Mouse (Mus musculus) left cerebral cortex, postnatal 10 days (tissue): ENCODE measurements around the gene Haus5. TPM values are rescaled to one million over a fixed set of nuclear protein-coding genes. Genes with fewer than 3 reads are reported as not detected.

Experiments used
- total RNA-seq, 2 experiments: library from RNA; stranded (reverse); gene quantifications; 2 replicates each; pipeline ENCODE4 v1.2.3; 2021

The Haus5 gene
- total RNA-seq, 2 experiments from 2014 or later: 7.1 to 7.3 TPM

Other genes with a start within 250 kb of the Haus5 start
- gene Hcst, start 245.1 kb downstream of the Haus5 start, total RNA-seq: 1 to 10 TPM in 1 of 2 experiments, not detected in 1; 1.1 TPM
- 1 to 10 TPM; 2.7 to 3.6 TPM for gene Nfkbid, start 243.3 kb downstream of the Haus5 start, total RNA-seq
- 100 to 1,000 TPM; 937 to 959 TPM for gene Aplp1, start 219.5 kb downstream of the Haus5 start, total RNA-seq
- gene Kirrel2, start 207.3 kb downstream of the Haus5 start, total RNA-seq: 1 to 10 TPM; 1.2 to 4.9 TPM
- gene Nphs1, start 206.7 kb downstream of the Haus5 start, total RNA-seq: under 1 TPM; 0.26 to 0.32 TPM
- gene Prodh2, start 171.4 kb downstream of the Haus5 start, total RNA-seq: under 1 TPM in 1 of 2 experiments, not detected in 1; 0.67 TPM
- 100 to 1,000 TPM; 259 to 264 TPM for gene Arhgap33, start 129.9 kb downstream of the Haus5 start, total RNA-seq
- gene Hspb6, start 112.8 kb downstream of the Haus5 start, total RNA-seq: 1 to 10 TPM; 6.4 to 7.3 TPM
- 1 to 10 TPM; 2.9 to 3.4 TPM for gene Proser3, start 112.7 kb downstream of the Haus5 start, total RNA-seq
- 10 to 100 TPM; 24.3 to 26.4 TPM for gene Lin37, start 105.2 kb downstream of the Haus5 start, total RNA-seq
- 10 to 100 TPM; 50.1 to 56.1 TPM for gene U2af1l4, start 101.7 kb downstream of the Haus5 start, total RNA-seq
- 1 to 10 TPM; 4.2 TPM for gene Gm49396, start 101.7 kb downstream of the Haus5 start, total RNA-seq
- 10 to 100 TPM; 79.1 to 82.8 TPM for gene Psenen, start 101.4 kb downstream of the Haus5 start, total RNA-seq
- gene Igflr1, start 99.6 kb downstream of the Haus5 start, total RNA-seq: 1 to 10 TPM; 1.5 to 1.8 TPM
- 10 to 100 TPM; 54.1 to 56.9 TPM for gene Kmt2b, start 76.3 kb downstream of the Haus5 start, total RNA-seq
- gene Zbtb32, start 66.1 kb downstream of the Haus5 start, total RNA-seq: not detected
- gene Upk1a, start 52.1 kb downstream of the Haus5 start, total RNA-seq: under 1 TPM in 1 of 2 experiments, not detected in 1; 0.32 TPM
- 100 to 1,000 TPM; 736 to 789 TPM for gene Cox6b1, start 38.8 kb downstream of the Haus5 start, total RNA-seq
- gene Etv2, start 29.1 kb downstream of the Haus5 start, total RNA-seq: not detected
- gene Rbm42, start 14.7 kb downstream of the Haus5 start, total RNA-seq: 10 to 100 TPM; 68.0 to 72.2 TPM
- gene Pmis2, start 6.6 kb upstream of the Haus5 start, total RNA-seq: not detected
- not detected for gene 2200002J24Rik, start 33.9 kb upstream of the Haus5 start, total RNA-seq
- 1 to 10 TPM; 2.5 to 3.2 TPM for gene Atp4a, start 47.2 kb upstream of the Haus5 start, total RNA-seq
- gene Tmem147, start 64.5 kb upstream of the Haus5 start, total RNA-seq: 100 to 1,000 TPM; 136 to 144 TPM
- not detected for gene Gapdhs, start 78.7 kb upstream of the Haus5 start, total RNA-seq
- gene Sbsn, start 86.5 kb upstream of the Haus5 start, total RNA-seq: 1 to 10 TPM; 9.5 to 9.8 TPM
- gene Dmkn, start 98.8 kb upstream of the Haus5 start, total RNA-seq: 1 to 10 TPM; 1.4 to 1.5 TPM
- gene Krtdap, start 122.9 kb upstream of the Haus5 start, total RNA-seq: not detected
- under 1 TPM in 1 of 2 experiments, not detected in 1; 0.69 TPM for gene Ffar2, start 158.8 kb upstream of the Haus5 start, total RNA-seq
- gene Ffar3, start 191.2 kb upstream of the Haus5 start, total RNA-seq: not detected
- not detected for gene Ffar1, start 196.6 kb upstream of the Haus5 start, total RNA-seq
- gene Cd22, start 215.3 kb upstream of the Haus5 start, total RNA-seq: under 1 TPM in 1 of 2 experiments, not detected in 1; 0.28 TPM
- 10 to 100 TPM; 27.0 to 60.7 TPM for gene Mag, start 249.9 kb upstream of the Haus5 start, total RNA-seq